In the genomic region with DNA sequence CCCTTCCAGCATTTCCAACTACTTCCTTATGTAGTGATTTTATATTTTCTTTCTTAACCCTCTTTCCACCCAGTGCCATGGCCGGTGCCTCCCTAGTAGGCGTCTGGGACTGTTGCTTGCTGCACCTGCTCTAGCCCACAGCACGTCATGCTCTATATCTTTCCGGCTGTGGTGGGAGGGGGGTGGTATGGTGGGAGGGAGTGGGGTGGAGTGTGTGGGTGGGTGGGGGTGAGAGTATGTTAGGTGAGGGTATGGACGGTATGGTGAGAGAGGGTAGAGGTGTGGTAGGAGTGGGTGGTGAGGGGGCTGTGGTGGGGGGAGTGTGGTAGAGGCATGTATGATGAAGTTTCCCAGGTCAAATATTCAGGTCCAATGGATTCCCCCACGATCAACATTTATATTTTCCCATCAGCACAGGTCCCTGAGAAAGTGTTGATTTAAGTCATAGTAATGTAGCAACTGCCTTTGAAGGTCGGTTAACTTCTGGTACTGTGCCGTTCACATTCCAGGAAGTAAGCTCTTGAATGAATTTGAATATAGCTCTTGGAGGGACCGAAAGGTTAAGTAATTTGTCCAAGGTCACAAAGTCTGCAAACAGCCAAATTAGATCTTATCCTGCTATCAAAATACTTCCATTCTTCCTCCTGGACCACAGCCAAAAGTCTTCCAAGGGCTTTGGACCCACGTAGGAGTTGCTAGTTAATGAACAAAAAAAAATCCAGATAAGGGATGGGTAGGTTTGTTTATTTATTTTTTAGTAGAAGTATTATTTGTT, we compare ENCODE assay signal across 18 mouse cellular contexts. TPM values are rescaled to one million over a fixed set of nuclear protein-coding genes. Genes with fewer than 3 reads are reported as not detected.
A peak's percentile ranks its signal among the peaks of the same experiment; 100 is the strongest.
DNase-seq lines count a peak whose midpoint lies in the region; ATAC-seq and TF ChIP-seq lines count a peak whose summit lies in the region.
"Had no signal": no experiment of that assay in that cellular context is flagged by ENCODE, and none has a peak within 500 bp of the region (broad histone marks: within the 10 kb centered on the region; RNA-seq: fewer than 3 reads in every experiment).

No protein-coding gene starts in this region.

- DNase-seq in kidney, adult 11 months = peak; percentile 46
- DNase-seq in kidney, adult 18-20 months = no peak
- peak; percentile 96 for DNase-seq in large intestine, adult 2 months (ENCODE audit: low read depth, low spot score)
- no peak for DNase-seq in forebrain, postnatal 0 days
- no peak for DNase-seq in spleen, postnatal 4 days (ENCODE audit: low spot score in 2 of 2)
- DNase-seq: adrenal gland, postnatal 25 days; right cerebral cortex, adult 18-20 months had no signal

- no peaks in the 10 kb centered on the region for H3K36me3 ChIP-seq in intestine, embryonic 16.5 days (ENCODE audit: control insufficient read depth, insufficient read depth, low read length)
- no peaks in the 10 kb centered on the region for H3K36me3 ChIP-seq in stomach, embryonic 14.5 days (ENCODE audit: control insufficient read depth, insufficient read depth, low read length)
- H3K36me3 ChIP-seq in forebrain, postnatal 0 days (ENCODE audit: insufficient read depth) = no peaks in the 10 kb centered on the region
- no peaks in the 10 kb centered on the region for H3K36me3 ChIP-seq in heart, embryonic 11.5 days (ENCODE audit: control insufficient read depth, insufficient read depth, low read length)
- H3K36me3 ChIP-seq: limb, embryonic 12.5 days; midbrain, embryonic 15.5 days had no signal

- H3K9me3 ChIP-seq in intestine, embryonic 16.5 days (ENCODE audit: control insufficient read depth, low read length) = no peaks in the 10 kb centered on the region
- no peaks in the 10 kb centered on the region for H3K9me3 ChIP-seq in stomach, embryonic 14.5 days (ENCODE audit: control insufficient read depth, low read depth, low read length)
- no peaks in the 10 kb centered on the region for H3K9me3 ChIP-seq in forebrain, postnatal 0 days (ENCODE audit: low read length)
- H3K9me3 ChIP-seq in heart, embryonic 11.5 days (replicated peaks; ENCODE audit: control insufficient read depth, low read length) = no peaks in the 10 kb centered on the region
- H3K9me3 ChIP-seq: limb, embryonic 12.5 days; midbrain, embryonic 15.5 days had no signal

- peak overlapping the region; percentile 40; the same call in 1 of the 2 replicates for H3K9ac ChIP-seq in intestine, embryonic 16.5 days (ENCODE audit: low read depth, low read length)
- no peak overlapping the region for H3K9ac ChIP-seq in stomach, embryonic 14.5 days (replicated peaks; ENCODE audit: low read depth, low read length)
- no peak overlapping the region for H3K9ac ChIP-seq in forebrain, postnatal 0 days
- no peak overlapping the region for H3K9ac ChIP-seq in heart, embryonic 11.5 days (ENCODE audit: low read depth, low read length)
- H3K9ac ChIP-seq: limb, embryonic 12.5 days; midbrain, embryonic 15.5 days had no signal

- no peak for TF ChIP-seq CTCF in forebrain, postnatal 0 days (IDR thresholded peaks at IDR 0.05; ENCODE audit: low read depth)

- peak overlapping the region; percentile 37 for H3K4me2 ChIP-seq in intestine, embryonic 16.5 days (ENCODE audit: low read depth, low read length)
- H3K4me2 ChIP-seq in stomach, embryonic 14.5 days (replicated peaks; ENCODE audit: low read depth, low read length) = no peak overlapping the region
- H3K4me2 ChIP-seq in forebrain, postnatal 0 days (ENCODE audit: low read depth) = no peak overlapping the region
- no peak overlapping the region for H3K4me2 ChIP-seq in heart, embryonic 11.5 days
- H3K4me2 ChIP-seq: limb, embryonic 12.5 days; midbrain, embryonic 15.5 days had no signal

- H3K27me3 ChIP-seq in intestine, embryonic 16.5 days (replicated peaks; ENCODE audit: control insufficient read depth, insufficient read depth, low read length) = no peaks in the 10 kb centered on the region
- no peaks in the 10 kb centered on the region for H3K27me3 ChIP-seq in stomach, embryonic 14.5 days (ENCODE audit: control insufficient read depth, insufficient read depth, low read length)
- no peaks in the 10 kb centered on the region for H3K27me3 ChIP-seq in forebrain, postnatal 0 days (ENCODE audit: insufficient read depth, low read length)
- H3K27me3 ChIP-seq in heart, embryonic 11.5 days (ENCODE audit: control insufficient read depth, insufficient read depth, low read length) = no peaks in the 10 kb centered on the region
- H3K27me3 ChIP-seq: limb, embryonic 12.5 days; midbrain, embryonic 15.5 days had no signal

- ATAC-seq in intestine, embryonic 16.5 days = peak; percentile 72
- peak; percentile 54 for ATAC-seq in stomach, embryonic 14.5 days (ENCODE audit: insufficient number of reproducible peaks, insufficient read depth, low FRiP score, low read depth)
- ATAC-seq in forebrain, postnatal 0 days = no peak
- ATAC-seq in heart, embryonic 11.5 days (replicated peaks; ENCODE audit: insufficient number of reproducible peaks, low FRiP score, low TSS enrichment) = no peak
- ATAC-seq: midbrain, embryonic 15.5 days had no signal

- peak overlapping the region; percentile 80 for H3K27ac ChIP-seq in intestine, embryonic 16.5 days (ENCODE audit: low read length)
- no peak overlapping the region for H3K27ac ChIP-seq in stomach, embryonic 14.5 days (ENCODE audit: low read length)
- no peak overlapping the region for H3K27ac ChIP-seq in forebrain, postnatal 0 days (ENCODE audit: low read depth, low read length)
- H3K27ac ChIP-seq in heart, embryonic 11.5 days (ENCODE audit: low read depth, low read length) = no peak overlapping the region
- H3K27ac ChIP-seq: limb, embryonic 12.5 days; macrophage; midbrain, embryonic 15.5 days had no signal

- H3K4me1 ChIP-seq in intestine, embryonic 16.5 days (ENCODE audit: control insufficient read depth, insufficient read depth, low read length) = peaks cover 20% of the 10 kb centered on the region
- H3K4me1 ChIP-seq in stomach, embryonic 14.5 days (ENCODE audit: control insufficient read depth, insufficient read depth, low read length) = peaks cover 4% of the 10 kb centered on the region; the same call in 1 of the 2 replicates
- no peaks in the 10 kb centered on the region for H3K4me1 ChIP-seq in forebrain, postnatal 0 days (ENCODE audit: insufficient read depth)
- H3K4me1 ChIP-seq in heart, embryonic 11.5 days (ENCODE audit: control insufficient read depth, insufficient read depth, low read length) = no peaks in the 10 kb centered on the region
- H3K4me1 ChIP-seq: midbrain, embryonic 15.5 days had no signal

- no peak overlapping the region for H3K4me3 ChIP-seq in intestine, embryonic 16.5 days (ENCODE audit: low read length)
- no peak overlapping the region for H3K4me3 ChIP-seq in stomach, embryonic 14.5 days (ENCODE audit: low read depth, low read length)
- no peak overlapping the region for H3K4me3 ChIP-seq in forebrain, postnatal 0 days (ENCODE audit: low read depth, low read length)
- H3K4me3 ChIP-seq in heart, embryonic 11.5 days (ENCODE audit: low read depth, low read length) = no peak overlapping the region
- H3K4me3 ChIP-seq: erythroblast, embryonic 14.5 days; limb, embryonic 12.5 days; midbrain, embryonic 15.5 days had no signal

- WGBS in intestine, embryonic 16.5 days = 36% methylated on average over 10 of the region's 10 CpGs
- 20% methylated on average over 10 of the region's 10 CpGs for WGBS in large intestine, adult 2 months
- WGBS in stomach, embryonic 14.5 days = 54% methylated on average over 10 of the region's 10 CpGs
- WGBS in forebrain, postnatal 0 days = 73% methylated on average over 10 of the region's 10 CpGs
- WGBS in heart, embryonic 11.5 days (ENCODE audit: insufficient replicate concordance) = 65% methylated on average over 10 of the region's 10 CpGs

RNA-seq across cellular contexts. Expression of gene Otud3, which starts 24.9 kb away (rescaled TPM):
- polyA plus RNA-seq in intestine, embryonic 16.5 days (2015; fragmentation: Nextera tagmentation; extraction: Ambion mirVana) = 4.4 and 4.6 TPM in 2 replicates
- 5.5 and 10.8 TPM in 2 replicates for polyA plus RNA-seq in large intestine, adult 2 months (2012; rRNA removed)
- 3.0 and 3.2 TPM in 2 replicates for polyA plus RNA-seq in stomach, embryonic 14.5 days (2014; fragmentation: Nextera tagmentation; extraction: Ambion mirVana)
- 10.5 and 13.1 TPM in 2 replicates for total RNA-seq in forebrain, postnatal 0 days (2014; rRNA removed)
- polyA plus RNA-seq in forebrain, postnatal 0 days (2015; fragmentation: Nextera tagmentation; extraction: Ambion mirVana) = 2.6 and 2.8 TPM in 2 replicates
- polyA plus RNA-seq in heart, embryonic 11.5 days (2014; fragmentation: Nextera tagmentation; extraction: Ambion mirVana) = 3.4 and 4.2 TPM in 2 replicates

RNA-seq across cellular contexts. Expression of gene Rnf186, which starts 28.2 kb away (rescaled TPM):
- polyA plus RNA-seq in intestine, embryonic 16.5 days (2015; fragmentation: Nextera tagmentation; extraction: Ambion mirVana) = 106 and 121 TPM in 2 replicates
- 219 and 382 TPM in 2 replicates for polyA plus RNA-seq in large intestine, adult 2 months (2012; rRNA removed)
- polyA plus RNA-seq in stomach, embryonic 14.5 days (2014; fragmentation: Nextera tagmentation; extraction: Ambion mirVana) = 14.2 and 14.8 TPM in 2 replicates
- not detected in 2 replicates for total RNA-seq in forebrain, postnatal 0 days (2014; rRNA removed)
- not detected in 2 replicates for polyA plus RNA-seq in forebrain, postnatal 0 days (2015; fragmentation: Nextera tagmentation; extraction: Ambion mirVana)
- not detected in 2 replicates for polyA plus RNA-seq in heart, embryonic 11.5 days (2014; fragmentation: Nextera tagmentation; extraction: Ambion mirVana)
- total RNA-seq: adrenal gland, postnatal 25 days; common myeloid progenitor, adult 5-6 weeks; heart, postnatal 4 days had no signal
- polyA plus RNA-seq: C2C12; erythroblast, embryonic 14.5 days; limb, embryonic 12.5 days; macrophage; neural tube, embryonic 14.5 days had no signal

RNA-seq across cellular contexts. Expression of gene Tmco4, which starts 34.0 kb away (rescaled TPM):
- 16.3 and 17.1 TPM in 2 replicates for polyA plus RNA-seq in intestine, embryonic 16.5 days (2015; fragmentation: Nextera tagmentation; extraction: Ambion mirVana)
- 29.4 and 42.9 TPM in 2 replicates for polyA plus RNA-seq in large intestine, adult 2 months (2012; rRNA removed)
- polyA plus RNA-seq in stomach, embryonic 14.5 days (2014; fragmentation: Nextera tagmentation; extraction: Ambion mirVana) = 6.6 and 6.8 TPM in 2 replicates
- total RNA-seq in forebrain, postnatal 0 days (2014; rRNA removed) = 1.5 and 4.0 TPM in 2 replicates
- 1.4 and 1.5 TPM in 2 replicates for polyA plus RNA-seq in forebrain, postnatal 0 days (2015; fragmentation: Nextera tagmentation; extraction: Ambion mirVana)
- polyA plus RNA-seq in heart, embryonic 11.5 days (2014; fragmentation: Nextera tagmentation; extraction: Ambion mirVana) = 3.0 TPM in 2 replicates

Comparison
In these comparisons a context has a peak if more than half of its experiments do, and no peak if none do; other contexts are left out.
1. DNase-seq: peak in kidney, adult 11 months (single experiment) and large intestine, adult 2 months (single experiment); none in kidney, adult 18-20 months (single experiment), forebrain, postnatal 0 days (single experiment) and spleen, postnatal 4 days (0 of 2).
2. ATAC-seq: peak in intestine, embryonic 16.5 days (single experiment) and stomach, embryonic 14.5 days (single experiment); none in forebrain, postnatal 0 days (single experiment) and heart, embryonic 11.5 days (single experiment).
3. RNA of gene Rnf186, which starts 28.2 kb away (polyA plus RNA-seq): 219 to 382 TPM in large intestine, adult 2 months, 106 to 121 TPM in intestine, embryonic 16.5 days and 14.2 to 14.8 TPM in stomach, embryonic 14.5 days; not detected in forebrain, postnatal 0 days and not detected in heart, embryonic 11.5 days; every median in the first group is over 10 times any median in the second.